Mouse (Mus musculus) brain, embryonic 14.5 days (tissue): ENCODE data around the gene Map7d1. TPM values are rescaled to one million over a fixed set of nuclear protein-coding genes. Genes with fewer than 3 reads are reported as not detected.

Source experiments
- DNase-seq: peaks from one replicate; pipeline ENCODE4 v3.0.0-alpha.2; 2011; ENCODE audit warnings: low read depth
- CTCF ChIP-seq: fragments of 200-500 bp; IDR thresholded peaks from 2 replicates; pipeline ENCODE4 v1.5.1; 2012; ENCODE audit warnings: inconsistent platforms, mild to moderate bottlenecking, moderate library complexity, borderline replicate concordance; ENCODE audit not compliant: insufficient read depth, insufficient read length; ENCODE audit errors: extremely low read depth
- POLR2A ChIP-seq: fragments of 200-500 bp; IDR thresholded peaks from 2 replicates; pipeline ENCODE4 v1.6.1; 2012; ENCODE audit warnings: mild to moderate bottlenecking, inconsistent platforms, borderline replicate concordance; ENCODE audit not compliant: poor library complexity, insufficient read depth, insufficient read length, severe bottlenecking; ENCODE audit errors: extremely low read depth
- polyA plus RNA-seq: library from polyadenylated mRNA; depleted of rRNA; stranded (reverse); fragments of >200 nt; gene quantifications from 2 replicates; pipeline ENCODE4 v1.2.3, GENCODE M21; 2012; rRNA removed

The Map7d1 gene
- polyA plus RNA-seq, 1 experiment = 209 TPM

GRCm38 (mm10) chr4:126203336-126203895 is 52.7 kb downstream of the Map7d1 start:
- no peak for TF ChIP-seq CTCF
- no peak for TF ChIP-seq POLR2A
- DNase-seq = no peak

- peak; percentile 99 for DNase-seq
- no peak for TF ChIP-seq CTCF
- TF ChIP-seq POLR2A = peak; percentile 93
Measured at GRCm38 (mm10) chr4:126202303-126203181, 53.6 kb downstream of the Map7d1 start, which contains the start of gene Thrap3. Gene Thrap3, minus strand, starts transcription at chr4:126202760.

DNA sequence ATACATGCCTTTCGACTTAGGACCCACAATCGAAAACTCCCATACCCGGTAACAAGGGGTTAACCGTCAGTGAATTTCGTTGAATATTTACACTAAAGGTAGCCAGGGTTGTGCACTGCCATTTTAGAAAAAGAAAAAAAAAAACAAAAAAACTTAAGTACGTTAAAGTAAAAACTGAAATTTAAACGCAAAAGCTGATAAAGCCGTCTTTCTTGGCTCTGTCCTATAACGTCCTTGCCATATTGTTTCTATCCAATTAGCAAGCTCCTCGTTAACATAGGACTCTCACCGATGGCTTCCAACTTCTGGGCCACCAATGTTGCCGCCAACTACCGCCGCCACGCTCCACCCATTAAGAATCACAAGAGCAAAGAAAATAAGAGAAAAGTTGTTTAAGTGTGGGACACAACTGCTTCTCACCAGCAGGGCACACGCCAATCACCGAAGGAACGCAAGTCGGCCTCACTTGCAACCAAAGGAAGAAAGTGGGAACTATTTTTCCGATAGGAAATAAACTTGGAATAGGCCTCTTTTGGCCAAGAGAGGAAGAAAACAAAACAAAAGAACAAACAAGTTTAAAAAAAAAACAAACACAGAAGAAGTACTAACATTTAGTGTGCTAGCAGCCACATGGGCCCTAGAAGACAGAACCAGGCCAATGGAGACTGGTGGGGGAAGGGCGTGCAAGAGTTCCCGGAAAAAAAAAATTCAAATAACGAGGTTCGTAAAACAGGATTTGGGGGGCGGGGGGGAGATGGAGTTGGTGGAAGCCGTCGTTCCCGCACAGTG is 54.4 kb downstream of the Map7d1 start:
- TF ChIP-seq CTCF = peak; percentile 37; the same call in 1 of the 2 replicates
- TF ChIP-seq POLR2A = no peak
- peak; percentile 72 for DNase-seq

GRCm38 (mm10) chr4:126200656-126201055 is 55.5 kb downstream of the Map7d1 start:
- TF ChIP-seq CTCF (no peak), POLR2A (no peak)
- DNase-seq = no peak

DNA sequence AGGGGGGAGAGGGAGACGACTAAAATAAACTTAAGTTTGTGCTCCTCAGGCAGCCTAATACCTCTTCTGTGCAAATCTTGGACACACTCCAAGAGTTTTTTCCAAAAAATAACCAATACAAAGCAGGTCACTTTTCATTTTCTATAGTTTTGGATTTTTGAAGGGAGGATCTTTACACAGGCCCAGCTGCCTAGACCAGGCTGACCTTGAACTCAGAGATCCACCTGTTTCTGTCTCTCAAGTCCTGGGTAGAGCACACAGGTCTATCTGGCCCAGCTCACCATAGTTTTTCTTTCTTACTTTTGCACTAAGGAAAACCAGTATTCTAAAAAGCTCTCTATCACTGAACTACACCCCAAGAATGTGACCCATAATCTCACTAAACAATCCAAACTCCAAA is 56.1 kb downstream of the Map7d1 start:
- no peak for DNase-seq
- TF ChIP-seq POLR2A = no peak

- no peak for DNase-seq
- TF ChIP-seq POLR2A = no peak
- no peak for TF ChIP-seq CTCF
Measured at GRCm38 (mm10) chr4:126199556-126199955, 56.6 kb downstream of the Map7d1 start.

DNA sequence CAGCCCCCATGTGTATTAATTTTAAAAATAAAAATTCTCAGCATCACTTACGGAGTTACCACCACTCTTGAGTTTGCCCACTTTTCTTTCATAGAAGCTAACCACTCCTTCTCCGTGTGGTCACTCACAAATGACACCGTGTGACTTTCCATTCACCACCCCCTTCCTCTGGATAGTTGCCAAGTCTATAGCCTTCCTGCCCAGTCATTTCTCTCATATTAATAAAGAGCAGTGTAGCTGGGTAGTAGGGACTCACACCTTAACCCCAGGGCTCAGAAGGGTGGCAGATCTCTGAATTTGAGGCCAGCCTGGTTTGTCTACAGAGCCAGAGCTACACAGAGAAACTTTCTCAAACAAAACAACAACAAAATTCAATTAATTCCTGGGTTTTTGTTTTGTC is 58.7 kb downstream of the Map7d1 start:
- no peak for TF ChIP-seq CTCF
- no peak for TF ChIP-seq POLR2A
- no peak for DNase-seq

GRCm38 (mm10) chr4:126194916-126195315 is 61.2 kb downstream of the Map7d1 start:
- TF ChIP-seq POLR2A (no peak), CTCF (no peak)
- no peak for DNase-seq

GRCm38 (mm10) chr4:126194216-126194615 is 61.9 kb downstream of the Map7d1 start:
- TF ChIP-seq CTCF = no peak
- no peak for TF ChIP-seq POLR2A
- no peak for DNase-seq

- no peak for DNase-seq
- TF ChIP-seq CTCF (no peak), POLR2A (no peak)
Measured at GRCm38 (mm10) chr4:126190636-126191035, 65.5 kb downstream of the Map7d1 start.

GRCm38 (mm10) chr4:126187096-126187495 is 69.0 kb downstream of the Map7d1 start:
- TF ChIP-seq CTCF = no peak
- no peak for TF ChIP-seq POLR2A
- no peak for DNase-seq

GRCm38 (mm10) chr4:126183034-126183433 is 73.1 kb downstream of the Map7d1 start:
- DNase-seq = no peak
- TF ChIP-seq POLR2A = no peak

Other genes with a start within 250 kb of the Map7d1 start
- 1.1 and 1.3 TPM in 2 replicates for gene Csf3r, start 231.8 kb downstream of the Map7d1 start, polyA plus RNA-seq
- 66.2 and 70.9 TPM in 2 replicates for gene Mrps15, start 209.4 kb downstream of the Map7d1 start, polyA plus RNA-seq
- gene Oscp1, start 197.8 kb downstream of the Map7d1 start, polyA plus RNA-seq = 6.4 and 14.7 TPM in 2 replicates
- 53.6 and 72.8 TPM in 2 replicates for gene Lsm10, start 159.7 kb downstream of the Map7d1 start, polyA plus RNA-seq
- gene Stk40, start 152.4 kb downstream of the Map7d1 start, polyA plus RNA-seq = 19.6 and 28.1 TPM in 2 replicates
- gene Eva1b, start 108.6 kb downstream of the Map7d1 start, polyA plus RNA-seq = 20.7 and 23.1 TPM in 2 replicates
- 0.66 and 0.81 TPM in 2 replicates for gene Sh3d21, start 92.9 kb downstream of the Map7d1 start, polyA plus RNA-seq
- gene Thrap3, start 53.6 kb downstream of the Map7d1 start, polyA plus RNA-seq = 108 and 133 TPM in 2 replicates
- gene Trappc3, start 6.0 kb upstream of the Map7d1 start, polyA plus RNA-seq = 123 and 136 TPM in 2 replicates
- 1.5 and 6.4 TPM in 2 replicates for gene Col8a2, start 30.4 kb upstream of the Map7d1 start, polyA plus RNA-seq
- gene Adprhl2, start 65.4 kb upstream of the Map7d1 start, polyA plus RNA-seq = 67.8 and 81.6 TPM in 2 replicates
- gene Tekt2, start 69.3 kb upstream of the Map7d1 start, polyA plus RNA-seq = 14.8 and 21.6 TPM in 2 replicates
- 6.5 and 7.6 TPM in 2 replicates for gene Ago3, start 173.2 kb upstream of the Map7d1 start, polyA plus RNA-seq
- 60.7 and 90.1 TPM in 2 replicates for gene Ago1, start 212.2 kb upstream of the Map7d1 start, polyA plus RNA-seq